In genomic region chr11:115975544-115975943, GRCm38 (mm10) we compare ENCODE assay signal across 10 mouse cellular contexts. TPM values are rescaled to one million over a fixed set of nuclear protein-coding genes. Genes with fewer than 3 reads are reported as not detected.
A peak's percentile ranks its signal among the peaks of the same experiment; 100 is the strongest.
DNase-seq lines count a peak whose midpoint lies in the region; ATAC-seq and TF ChIP-seq lines count a peak whose summit lies in the region.
"Had no signal": no experiment of that assay in that cellular context is flagged by ENCODE, and none has a peak within 500 bp of the region (broad histone marks: within the 10 kb centered on the region; RNA-seq: fewer than 3 reads in every experiment).

No protein-coding gene starts in this region.

- ATAC-seq in heart, embryonic 11.5 days (replicated peaks; ENCODE audit: insufficient number of reproducible peaks, low FRiP score, low TSS enrichment): no peak
- ATAC-seq in lung, embryonic 16.5 days (ENCODE audit: low read depth): no peak
- no peak for ATAC-seq in embryonic facial prominence, embryonic 15.5 days (ENCODE audit: insufficient number of reproducible peaks, low FRiP score, low TSS enrichment, low read depth)
- no peak for ATAC-seq in liver, postnatal 0 days
- ATAC-seq in erythroid progenitor cell, adult 5-6 weeks (replicated peaks; ENCODE audit: low FRiP score, poor library complexity, severe bottlenecking): no peak

- peaks cover 6% of the 10 kb centered on the region for H3K4me1 ChIP-seq in heart, embryonic 11.5 days (ENCODE audit: control insufficient read depth, insufficient read depth, low read length)
- peaks cover 11% of the 10 kb centered on the region for H3K4me1 ChIP-seq in lung, embryonic 16.5 days (replicated peaks; ENCODE audit: control insufficient read depth, insufficient read depth, low read length)
- peaks cover 12% of the 10 kb centered on the region for H3K4me1 ChIP-seq in embryonic facial prominence, embryonic 15.5 days
- H3K4me1 ChIP-seq in liver, postnatal 0 days (ENCODE audit: insufficient read depth): peaks cover 9% of the 10 kb centered on the region

- TF ChIP-seq EP300 in liver, postnatal 0 days (IDR thresholded peaks at IDR 0.05; ENCODE audit: low read depth): no peak

- peaks cover 51% of the 10 kb centered on the region for H3K27me3 ChIP-seq in heart, embryonic 11.5 days (ENCODE audit: control insufficient read depth, insufficient read depth, low read length)
- H3K27me3 ChIP-seq in lung, embryonic 16.5 days (ENCODE audit: control insufficient read depth, insufficient read depth, low read depth, low read length): peaks cover 46% of the 10 kb centered on the region
- peaks cover 42% of the 10 kb centered on the region for H3K27me3 ChIP-seq in embryonic facial prominence, embryonic 15.5 days
- H3K27me3 ChIP-seq in liver, postnatal 0 days (ENCODE audit: insufficient read depth, low read length): peaks cover 31% of the 10 kb centered on the region

- WGBS in heart, embryonic 11.5 days (ENCODE audit: insufficient replicate concordance): 37% methylated on average over 12 of the region's 12 CpGs
- 31% methylated on average over 12 of the region's 12 CpGs for WGBS in lung, embryonic 16.5 days
- WGBS in embryonic facial prominence, embryonic 15.5 days: 33% methylated on average over 12 of the region's 12 CpGs
- WGBS in liver, postnatal 0 days (ENCODE audit: insufficient replicate concordance): 41% methylated on average over 12 of the region's 12 CpGs

- no peak overlapping the region for H3K9ac ChIP-seq in heart, embryonic 11.5 days (ENCODE audit: low read depth, low read length)
- H3K9ac ChIP-seq in lung, embryonic 16.5 days (ENCODE audit: low read length): peak overlapping the region; percentile 58
- H3K9ac ChIP-seq in embryonic facial prominence, embryonic 15.5 days: no peak overlapping the region; the same call in 1 of the 2 replicates
- no peak overlapping the region for H3K9ac ChIP-seq in liver, postnatal 0 days (replicated peaks)

- H3K4me2 ChIP-seq in heart, embryonic 11.5 days: peak overlapping the region; percentile 84
- peak overlapping the region; percentile 70 for H3K4me2 ChIP-seq in lung, embryonic 16.5 days (ENCODE audit: low read depth, low read length)
- H3K4me2 ChIP-seq in embryonic facial prominence, embryonic 15.5 days (replicated peaks): peak overlapping the region; percentile 80
- H3K4me2 ChIP-seq in liver, postnatal 0 days (ENCODE audit: low read depth, low read length): no peak overlapping the region

- intact Hi-C loops in heart, postnatal 25 days (cut with DNase I): no loop called here

- no peak for TF ChIP-seq CTCF in liver, postnatal 0 days (IDR thresholded peaks at IDR 0.05; ENCODE audit: low read depth)

- H3K4me3 ChIP-seq in heart, embryonic 11.5 days (ENCODE audit: low read depth, low read length): no peak overlapping the region
- H3K4me3 ChIP-seq in lung, embryonic 16.5 days (ENCODE audit: low read length): peak overlapping the region; percentile 51
- peak overlapping the region; percentile 50 for H3K4me3 ChIP-seq in embryonic facial prominence, embryonic 15.5 days (replicated peaks)
- no peak overlapping the region for H3K4me3 ChIP-seq in liver, postnatal 0 days (ENCODE audit: low read depth, low read length)
- H3K4me3 ChIP-seq: erythroblast, embryonic 14.5 days had no signal

- no peaks in the 10 kb centered on the region for H3K36me3 ChIP-seq in heart, embryonic 11.5 days (ENCODE audit: control insufficient read depth, insufficient read depth, low read length)
- H3K36me3 ChIP-seq in lung, embryonic 16.5 days (ENCODE audit: control insufficient read depth, insufficient read depth, low read length): no peaks in the 10 kb centered on the region
- no peaks in the 10 kb centered on the region for H3K36me3 ChIP-seq in embryonic facial prominence, embryonic 15.5 days
- no peaks in the 10 kb centered on the region for H3K36me3 ChIP-seq in liver, postnatal 0 days (replicated peaks; ENCODE audit: insufficient read depth, low read length)
- H3K36me3 ChIP-seq: midbrain, embryonic 12.5 days had no signal

- no peak overlapping the region for H3K27ac ChIP-seq in heart, embryonic 11.5 days (ENCODE audit: low read depth, low read length)
- no peak overlapping the region for H3K27ac ChIP-seq in lung, embryonic 16.5 days (ENCODE audit: low read length)
- peak overlapping the region; percentile 44; the same call in 1 of the 2 replicates for H3K27ac ChIP-seq in embryonic facial prominence, embryonic 15.5 days (replicated peaks)
- no peak overlapping the region for H3K27ac ChIP-seq in liver, postnatal 0 days (ENCODE audit: low read depth)
- H3K27ac ChIP-seq: midbrain, embryonic 12.5 days had no signal

- no peak for DNase-seq in heart, postnatal 25 days (ENCODE audit: low spot score)
- DNase-seq in lung, postnatal 14 days: no peak
- DNase-seq in liver, postnatal 0 days: peak; percentile 12
- no peak for DNase-seq in frontal cortex, postnatal 14 days (ENCODE audit: low spot score in 2 of 2)

- H3K9me3 ChIP-seq in heart, embryonic 11.5 days (replicated peaks; ENCODE audit: control insufficient read depth, low read length): no peaks in the 10 kb centered on the region
- H3K9me3 ChIP-seq in lung, embryonic 16.5 days (ENCODE audit: control insufficient read depth, low read length): no peaks in the 10 kb centered on the region
- no peaks in the 10 kb centered on the region for H3K9me3 ChIP-seq in embryonic facial prominence, embryonic 15.5 days (replicated peaks)
- no peaks in the 10 kb centered on the region for H3K9me3 ChIP-seq in liver, postnatal 0 days (ENCODE audit: low read length)
- H3K9me3 ChIP-seq: midbrain, embryonic 12.5 days had no signal

RNA-seq across cellular contexts. Expression of gene Itgb4, which starts 1.0 kb away (rescaled TPM):
- 0.51 and 0.80 TPM in 2 replicates for polyA plus RNA-seq in heart, embryonic 11.5 days (2014; fragmentation: Nextera tagmentation; extraction: Ambion mirVana)
- total RNA-seq in heart, postnatal 25 days (2021): 1 to 10 TPM; 3.5 to 4.0 TPM
- polyA plus RNA-seq in lung, embryonic 16.5 days (2015; fragmentation: Nextera tagmentation; extraction: Ambion mirVana): 3.4 and 3.8 TPM in 2 replicates
- polyA plus RNA-seq in embryonic facial prominence, embryonic 15.5 days (2015; fragmentation: Nextera tagmentation; extraction: Ambion mirVana): 21.1 and 21.5 TPM in 2 replicates
- polyA plus RNA-seq in liver, postnatal 0 days (2015; fragmentation: Nextera tagmentation; extraction: Ambion mirVana): 0.21 and 0.34 TPM in 2 replicates
- not detected in 2 replicates for total RNA-seq in erythroid progenitor cell, adult 5-6 weeks (2015; ENCODE audit: low replicate concordance)
- total RNA-seq in erythroid progenitor cell, adult 5-6 weeks (2017; ENCODE audit: low replicate concordance): not detected in 2 replicates

RNA-seq across cellular contexts. Expression of gene Galk1, which starts 37.0 kb away (rescaled TPM):
- 137 and 151 TPM in 2 replicates for polyA plus RNA-seq in heart, embryonic 11.5 days (2014; fragmentation: Nextera tagmentation; extraction: Ambion mirVana)
- 10 to 100 TPM; 13.9 to 16.0 TPM for total RNA-seq in heart, postnatal 25 days (2021)
- polyA plus RNA-seq in lung, embryonic 16.5 days (2015; fragmentation: Nextera tagmentation; extraction: Ambion mirVana): 188 and 190 TPM in 2 replicates
- 173 and 176 TPM in 2 replicates for polyA plus RNA-seq in embryonic facial prominence, embryonic 15.5 days (2015; fragmentation: Nextera tagmentation; extraction: Ambion mirVana)
- polyA plus RNA-seq in liver, postnatal 0 days (2015; fragmentation: Nextera tagmentation; extraction: Ambion mirVana): 317 and 319 TPM in 2 replicates
- total RNA-seq in erythroid progenitor cell, adult 5-6 weeks (2015; ENCODE audit: low replicate concordance): 3.4 TPM in 1 of 2 replicates, not detected in the other
- 1.3 and 5.1 TPM in 2 replicates for total RNA-seq in erythroid progenitor cell, adult 5-6 weeks (2017; ENCODE audit: low replicate concordance)

RNA-seq across cellular contexts. Expression of gene Recql5, which starts 42.3 kb away (rescaled TPM):
- 12.3 and 13.0 TPM in 2 replicates for polyA plus RNA-seq in heart, embryonic 11.5 days (2014; fragmentation: Nextera tagmentation; extraction: Ambion mirVana)
- total RNA-seq in heart, postnatal 25 days (2021): 1 to 10 TPM; 7.3 to 8.8 TPM
- 23.6 and 25.7 TPM in 2 replicates for polyA plus RNA-seq in lung, embryonic 16.5 days (2015; fragmentation: Nextera tagmentation; extraction: Ambion mirVana)
- polyA plus RNA-seq in embryonic facial prominence, embryonic 15.5 days (2015; fragmentation: Nextera tagmentation; extraction: Ambion mirVana): 21.4 and 23.9 TPM in 2 replicates
- 4.2 and 6.1 TPM in 2 replicates for polyA plus RNA-seq in liver, postnatal 0 days (2015; fragmentation: Nextera tagmentation; extraction: Ambion mirVana)
- 16.3 and 17.7 TPM in 2 replicates for total RNA-seq in erythroid progenitor cell, adult 5-6 weeks (2015; ENCODE audit: low replicate concordance)
- total RNA-seq in erythroid progenitor cell, adult 5-6 weeks (2017; ENCODE audit: low replicate concordance): 13.8 and 33.5 TPM in 2 replicates

RNA-seq across cellular contexts. Expression of gene Sap30bp, which starts 42.5 kb away (rescaled TPM):
- polyA plus RNA-seq in heart, embryonic 11.5 days (2014; fragmentation: Nextera tagmentation; extraction: Ambion mirVana): 27.9 and 28.3 TPM in 2 replicates
- 10 to 100 TPM; 14.1 to 17.4 TPM for total RNA-seq in heart, postnatal 25 days (2021)
- polyA plus RNA-seq in lung, embryonic 16.5 days (2015; fragmentation: Nextera tagmentation; extraction: Ambion mirVana): 34.3 and 36.8 TPM in 2 replicates
- 32.9 and 38.1 TPM in 2 replicates for polyA plus RNA-seq in embryonic facial prominence, embryonic 15.5 days (2015; fragmentation: Nextera tagmentation; extraction: Ambion mirVana)
- polyA plus RNA-seq in liver, postnatal 0 days (2015; fragmentation: Nextera tagmentation; extraction: Ambion mirVana): 12.7 and 15.4 TPM in 2 replicates
- total RNA-seq in erythroid progenitor cell, adult 5-6 weeks (2015; ENCODE audit: low replicate concordance): 16.6 and 17.6 TPM in 2 replicates
- total RNA-seq in erythroid progenitor cell, adult 5-6 weeks (2017; ENCODE audit: low replicate concordance): 224 and 296 TPM in 2 replicates

RNA-seq across cellular contexts. Expression of gene H3f3b, which starts 52.2 kb away (rescaled TPM):
- 734 and 757 TPM in 2 replicates for polyA plus RNA-seq in heart, embryonic 11.5 days (2014; fragmentation: Nextera tagmentation; extraction: Ambion mirVana)
- total RNA-seq in heart, postnatal 25 days (2021): 100 to 1,000 TPM; 128 to 130 TPM
- 1,792 and 1,937 TPM in 2 replicates for polyA plus RNA-seq in lung, embryonic 16.5 days (2015; fragmentation: Nextera tagmentation; extraction: Ambion mirVana)
- 1,738 and 1,786 TPM in 2 replicates for polyA plus RNA-seq in embryonic facial prominence, embryonic 15.5 days (2015; fragmentation: Nextera tagmentation; extraction: Ambion mirVana)
- polyA plus RNA-seq in liver, postnatal 0 days (2015; fragmentation: Nextera tagmentation; extraction: Ambion mirVana): 647 and 656 TPM in 2 replicates
- 711 and 715 TPM in 2 replicates for total RNA-seq in erythroid progenitor cell, adult 5-6 weeks (2015; ENCODE audit: low replicate concordance)
- 555 and 685 TPM in 2 replicates for total RNA-seq in erythroid progenitor cell, adult 5-6 weeks (2017; ENCODE audit: low replicate concordance)

Comparison
In these comparisons a context has a peak if more than half of its experiments do, and no peak if none do; other contexts are left out.
1. H3K4me3 ChIP-seq: peak in lung, embryonic 16.5 days (single experiment) and embryonic facial prominence, embryonic 15.5 days (single experiment); none in heart, embryonic 11.5 days (single experiment) and liver, postnatal 0 days (single experiment).